Mouse (Mus musculus) limb, embryonic 14.5 days (tissue): ENCODE results near the gene Myh13. TPM values are rescaled to one million over a fixed set of nuclear protein-coding genes. Genes with fewer than 3 reads are reported as not detected.

Source experiments
- ATAC-seq: fragments of 200-750 bp; cut with Nextera tagmentation; 2 replicates; pipeline ENCODE4 v1.8.0; 2017; ENCODE audit warnings: low read depth, moderate number of reproducible peaks, moderate TSS enrichment; ENCODE audit not compliant: low FRiP score
- DNase-seq: peaks from one replicate; pipeline ENCODE4 v3.0.0-alpha.2; 2015; ENCODE audit warnings: low spot score
- H3K27ac ChIP-seq: fragments of 300-500 bp; sonication (generic); replicated peaks from 2 replicates; pipeline ENCODE4 v1.5.1; 2014; ENCODE audit warnings: low read depth, mild to moderate bottlenecking, low read length, moderate library complexity, mixed read lengths
- H3K27me3 ChIP-seq: fragments of 300-500 bp; sonication (generic); 2 replicates; pipeline ENCODE4 v1.6.1; 2014; ENCODE audit warnings: low read length, mixed read lengths; ENCODE audit not compliant: control insufficient read depth, insufficient read depth
- H3K36me3 ChIP-seq: fragments of 300-500 bp; sonication (generic); 2 replicates; pipeline ENCODE4 v1.6.1; 2014; ENCODE audit warnings: mild to moderate bottlenecking, low read length, moderate library complexity, mixed read lengths; ENCODE audit not compliant: control insufficient read depth, insufficient read depth
- H3K4me1 ChIP-seq: fragments of 300-500 bp; sonication (generic); 2 replicates; pipeline ENCODE4 v1.6.1; 2014; ENCODE audit warnings: antibody characterized with exemption, low read length, mixed read lengths; ENCODE audit not compliant: control insufficient read depth, insufficient read depth
- H3K4me2 ChIP-seq: fragments of 300-500 bp; sonication (generic); replicated peaks from 2 replicates; pipeline ENCODE4 v1.6.1; 2014; ENCODE audit warnings: low read depth, mild to moderate bottlenecking, low read length, moderate library complexity; ENCODE audit not compliant: severe bottlenecking
- H3K4me3 ChIP-seq: fragments of 300-500 bp; sonication (generic); replicated peaks from 2 replicates; pipeline ENCODE4 v1.5.1; 2014; ENCODE audit warnings: low read length
- H3K9ac ChIP-seq: fragments of 300-500 bp; sonication (generic); 2 replicates; pipeline ENCODE4 v1.6.1; 2014; ENCODE audit warnings: mild to moderate bottlenecking, low read depth, low read length, moderate library complexity; ENCODE audit not compliant: severe bottlenecking
- H3K9me3 ChIP-seq: fragments of 300-500 bp; sonication (generic); 2 replicates; pipeline ENCODE4 v1.6.1; 2016; ENCODE audit warnings: low read length; ENCODE audit not compliant: control insufficient read depth
- POLR2A ChIP-seq: fragments of 200-500 bp; IDR thresholded peaks from 2 replicates; pipeline ENCODE4 v1.8.0; 2012; ENCODE audit warnings: inconsistent platforms, mild to moderate bottlenecking, moderate library complexity, borderline replicate concordance; ENCODE audit not compliant: insufficient read depth, insufficient read length; ENCODE audit errors: extremely low read depth
- WGBS: fragments of 180-500 bp; shearing (Covaris S2); extraction: QIAGEN DNeasy Blood & Tissue Kit; methylation state at CpG from one replicate; pipeline ENCODE4 v1.1.7; 2014; 5-methylcytosine and 5-hydroxymethylcytosine counted together
- polyA plus RNA-seq, 2 experiments: library from polyadenylated mRNA; depleted of rRNA in 1 of 2; stranded (reverse) in 1 of 2; unstranded in 1 of 2; fragments of >200 nt; fragmentation: Nextera tagmentation in 1 of 2; extraction: Ambion mirVana in 1 of 2; gene quantifications; 2 replicates each; pipeline versions ENCODE4 v1.2.1 to v1.2.3; 2012 to 2014

The Myh13 gene
- 0.03 and 0.10 TPM in 2 replicates for polyA plus RNA-seq (2012; rRNA removed)
- polyA plus RNA-seq (2014; fragmentation: Nextera tagmentation; extraction: Ambion mirVana) = 0.21 and 0.46 TPM in 2 replicates

DNA sequence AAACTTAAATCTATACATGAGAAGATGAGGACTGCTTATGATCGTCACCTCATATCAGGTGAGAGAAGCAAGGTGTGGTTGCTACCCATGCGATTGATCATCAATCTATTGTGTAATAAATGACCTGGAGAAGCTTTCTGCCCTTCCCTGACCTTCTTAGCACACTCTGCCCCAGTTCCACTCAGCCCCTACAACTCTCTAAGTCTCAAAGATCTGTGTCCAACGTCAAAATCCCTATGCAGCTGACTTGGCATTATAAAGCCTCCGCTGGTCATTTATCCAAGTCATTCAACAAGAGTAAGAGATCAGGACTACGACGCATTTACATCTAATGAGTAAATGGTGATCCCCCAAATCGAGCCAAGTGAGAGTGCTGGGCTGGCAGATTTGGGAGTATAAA, at the start of gene Myh13:
Gene Myh13 (plus strand): TSS at position 301 of the 400 bp plus-strand sequence.
- no peaks in the 10 kb centered on the region for H3K27me3 ChIP-seq
- no peak within 1 kb of the TSS for H3K4me2 ChIP-seq
- no peak within 1 kb of the TSS for H3K9ac ChIP-seq
- peaks cover 1% of the 10 kb centered on the region; the same call in 1 of the 2 replicates for H3K4me1 ChIP-seq
- no peak within 1 kb of the TSS for H3K27ac ChIP-seq
- no peak for ATAC-seq
- DNase-seq = no peak
- TF ChIP-seq POLR2A = no peak
- 85% methylated on average over 7 of the region's 7 CpGs for WGBS
- H3K4me3 ChIP-seq = no peak within 1 kb of the TSS
- no peaks in the 10 kb centered on the region for H3K9me3 ChIP-seq
- no peaks in the 10 kb centered on the region for H3K36me3 ChIP-seq

DNA sequence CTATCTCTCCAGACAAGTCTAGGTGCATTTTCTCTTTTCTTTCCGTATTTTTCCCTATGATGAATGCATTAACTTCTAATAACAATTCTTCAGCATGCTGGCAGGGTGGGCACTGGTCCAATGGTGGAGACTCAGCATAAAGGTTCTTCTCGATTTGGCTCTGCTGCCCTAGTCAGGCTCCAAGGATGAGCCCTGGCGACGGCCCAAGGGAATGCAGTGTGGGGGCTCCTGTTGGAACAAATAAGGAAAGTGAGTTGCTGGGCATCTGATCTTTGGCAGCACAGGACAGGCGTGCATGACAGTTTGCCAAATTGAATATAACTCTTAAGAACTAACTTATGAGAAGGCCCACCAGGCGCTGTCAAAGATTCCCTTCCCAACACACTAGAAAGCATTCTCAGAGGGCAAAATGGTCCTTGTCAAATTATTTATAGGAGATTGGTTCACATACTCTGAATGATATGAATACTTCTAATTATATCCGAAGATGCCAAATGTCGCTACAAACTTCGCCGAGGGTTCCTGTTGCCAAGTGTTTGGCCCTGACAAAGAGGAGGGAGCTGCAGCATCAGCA, 44.8 kb upstream of the Myh13 start, which contains the start of gene Myh8:
Gene Myh8 (plus strand): TSS at position 524 of the 574 bp plus-strand sequence.
- Histone ChIP-seq H3K4me1 (no peaks in the 10 kb centered on the region), H3K36me3 (no peaks in the 10 kb centered on the region), H3K4me2 (no peak within 1 kb of the TSS), H3K4me3 (no peak within 1 kb of the TSS; the same call in 1 of the 2 replicates), H3K27ac (no peak within 1 kb of the TSS), H3K9me3 (no peaks in the 10 kb centered on the region), H3K9ac (no peak within 1 kb of the TSS), H3K27me3 (no peaks in the 10 kb centered on the region)
- no peak; the same call in 1 of the 2 replicates for ATAC-seq
- WGBS = 79% methylated on average over 10 of the region's 10 CpGs
- no peak for DNase-seq
- no peak for TF ChIP-seq POLR2A

DNA sequence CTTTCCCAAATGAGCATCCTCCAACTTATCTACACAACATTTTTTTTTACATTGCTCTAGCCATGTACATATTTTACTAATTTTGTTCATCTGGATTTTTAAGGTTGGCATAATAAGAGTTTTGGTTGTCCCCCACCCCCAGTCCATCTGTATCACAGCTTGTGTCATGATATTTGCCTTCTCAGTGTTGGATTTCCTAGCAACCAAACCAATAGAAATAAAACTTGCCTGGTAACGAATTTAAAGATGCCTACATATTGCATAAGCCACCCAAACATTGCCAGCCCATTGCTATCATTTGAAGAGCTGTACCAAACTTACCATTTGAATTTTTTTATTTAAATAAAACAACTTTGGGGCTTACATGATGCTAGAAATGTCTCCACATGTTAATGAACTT, 28.0 kb upstream of the Myh13 start:
- Histone ChIP-seq H3K36me3 (no peaks in the 10 kb centered on the region), H3K27me3 (no peaks in the 10 kb centered on the region), H3K4me1 (no peaks in the 10 kb centered on the region), H3K27ac (no peak overlapping the region), H3K4me2 (no peak overlapping the region), H3K9me3 (0 out of 2 replicates have a peak, but pooled peaks cover 5% of the 10 kb centered on the region), H3K4me3 (no peak overlapping the region), H3K9ac (no peak overlapping the region)
- TF ChIP-seq POLR2A = no peak
- 80% methylated on average over 1 of the region's 1 CpGs for WGBS
- DNase-seq = no peak
- no peak for ATAC-seq

DNA sequence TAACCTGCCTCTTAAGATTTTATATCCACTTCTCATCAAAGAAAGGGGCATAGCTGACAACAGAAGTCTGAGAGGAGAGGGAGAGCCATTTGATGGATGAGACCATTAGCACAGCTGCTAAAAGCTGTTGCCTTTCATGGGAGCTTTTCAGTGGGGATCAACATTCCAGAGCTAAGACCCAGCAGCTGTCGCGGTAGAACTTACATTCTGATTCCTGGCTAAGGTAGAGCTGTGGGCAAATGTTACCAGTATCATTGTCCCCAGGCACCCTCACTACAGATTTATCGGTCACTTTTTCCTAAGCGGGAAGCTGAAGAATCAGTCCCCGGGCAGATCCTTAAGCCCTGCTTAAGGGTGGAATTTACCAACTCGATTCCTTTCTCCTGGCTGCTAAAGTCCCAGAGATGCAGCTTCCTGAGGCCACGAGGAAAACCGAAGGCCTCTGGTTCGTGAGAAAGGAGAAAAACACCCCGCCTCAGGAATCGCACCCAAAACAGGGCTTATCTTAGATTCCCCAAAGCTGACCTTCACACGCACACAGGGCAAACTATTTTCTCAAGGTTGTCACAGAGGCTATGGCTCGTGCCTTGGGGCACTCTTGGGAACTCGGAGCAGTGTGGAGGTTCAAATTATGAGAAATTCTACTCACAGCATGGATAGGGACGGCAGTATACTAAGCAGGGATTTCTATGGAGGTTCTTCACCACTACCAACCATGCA, 7.6 kb upstream of the Myh13 start:
- H3K4me3 ChIP-seq = no peak overlapping the region
- 36% methylated on average over 15 of the region's 15 CpGs for WGBS
- no peak for TF ChIP-seq POLR2A
- no peaks in the 10 kb centered on the region for H3K27me3 ChIP-seq
- no peaks in the 10 kb centered on the region for H3K9me3 ChIP-seq
- ATAC-seq (peak; percentile 85), DNase-seq (peak; percentile 75)
- no peak overlapping the region for H3K9ac ChIP-seq
- no peaks in the 10 kb centered on the region for H3K36me3 ChIP-seq
- no peaks in the 10 kb centered on the region for H3K4me1 ChIP-seq
- no peak overlapping the region for H3K4me2 ChIP-seq
- H3K27ac ChIP-seq = no peak overlapping the region

DNA sequence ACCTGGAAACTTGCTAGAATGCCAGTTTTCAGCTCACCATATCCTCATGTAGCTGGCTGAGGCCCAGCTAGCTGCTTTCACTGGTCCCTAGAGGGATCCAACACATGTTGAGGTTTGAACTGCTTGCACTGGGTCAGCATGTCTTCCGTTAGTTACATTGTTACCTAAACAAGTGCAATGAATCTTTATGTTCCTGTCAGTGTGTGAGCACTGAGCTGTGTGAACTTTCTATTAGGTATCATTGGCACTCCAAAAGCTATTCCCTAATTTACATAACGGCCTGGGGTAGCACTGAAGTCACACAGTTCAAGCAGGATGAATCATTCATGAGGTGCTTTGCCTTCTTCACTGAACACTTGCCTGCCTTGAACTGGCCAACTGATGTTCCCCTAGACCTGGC, 5.1 kb downstream of the Myh13 start:
- Histone ChIP-seq H3K4me1 (peaks cover 2% of the 10 kb centered on the region; the same call in 1 of the 2 replicates), H3K27ac (no peak overlapping the region), H3K4me3 (no peak overlapping the region), H3K9me3 (no peaks in the 10 kb centered on the region), H3K9ac (no peak overlapping the region), H3K4me2 (no peak overlapping the region), H3K27me3 (no peaks in the 10 kb centered on the region), H3K36me3 (no peaks in the 10 kb centered on the region)
- DNase-seq = peak; percentile 13
- ATAC-seq = no peak
- no peak for TF ChIP-seq POLR2A
- WGBS = 55% methylated on average over 2 of the region's 2 CpGs
